Mouse (Mus musculus): ENCODE measurements at regions not wholly inside any gene's neighbourhood (a gene's known extent, or its start where the extent isn't known, plus 50 kb on each side); places are given as distances from the start of the nearest gene placed in this dataset.

DNA sequence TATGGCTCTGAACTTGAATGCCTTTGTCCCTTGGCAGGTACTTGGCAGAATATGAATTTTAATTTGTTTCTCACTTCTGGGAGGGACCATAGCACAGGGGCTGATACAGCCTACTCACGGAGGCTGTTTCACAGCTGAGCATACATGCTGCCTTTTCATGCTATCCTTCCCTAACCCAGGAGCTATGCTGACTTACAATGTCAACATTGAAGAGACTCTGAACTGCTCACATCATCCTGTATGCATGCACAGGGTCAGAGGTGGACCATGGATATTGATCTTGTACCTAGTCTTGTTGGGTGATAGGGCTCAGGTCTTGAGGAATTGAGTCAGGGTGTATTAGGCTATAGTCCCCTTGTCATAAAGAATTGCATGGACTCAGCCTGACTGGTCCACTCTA is 74.5 kb downstream of the Cmpk2 start:
- no peak for TF ChIP-seq POLR2A (IDR thresholded peaks at IDR 0.05; ENCODE audit: borderline replicate concordance, extremely low read depth, low read depth, low read length)
- no peak for TF ChIP-seq CTCF (IDR thresholded peaks at IDR 0.05; ENCODE audit: insufficient read depth, low read length)

Measured in lung, adult 2 months (tissue).